Mouse (Mus musculus) liver, embryonic 14.5 days (tissue): ENCODE measurements around the gene Oasl1. TPM values are rescaled to one million over a fixed set of nuclear protein-coding genes. Genes with fewer than 3 reads are reported as not detected.
A peak's percentile ranks its signal among the peaks of the same experiment; 100 is the strongest.
"Not testable (repeated sequence)": the region's sequence is repeated elsewhere in the genome, so short reads cannot be mapped to it uniquely, and the experiment has no call there.

Experiments used
- ATAC-seq: fragments of 200-750 bp; cut with Nextera tagmentation; 2 replicates; pipeline ENCODE4 v1.8.0; 2017; ENCODE audit warnings: moderate number of reproducible peaks, mild to moderate bottlenecking, moderate library complexity; ENCODE audit not compliant: insufficient read depth
- DNase-seq, 3 experiments: peaks; one replicate each; pipeline ENCODE4 v3.0.0-alpha.2; 2012 to 2013; ENCODE audit warnings: low read depth in 3 of 3, low spot score in 3 of 3
- H3K27ac ChIP-seq: fragments of 300-500 bp; sonication (generic); 2 replicates; pipeline ENCODE4 v1.5.1; 2014; ENCODE audit warnings: moderate library complexity, mild to moderate bottlenecking, control low read depth, inconsistent platforms
- H3K27me3 ChIP-seq: fragments of 300-500 bp; sonication (generic); 2 replicates; pipeline ENCODE4 v1.6.1; 2014; ENCODE audit warnings: mild to moderate bottlenecking, low read length, moderate library complexity; ENCODE audit not compliant: control insufficient read depth, insufficient read depth
- H3K36me3 ChIP-seq: fragments of 300-500 bp; sonication (generic); replicated peaks from 2 replicates; pipeline ENCODE4 v1.6.1; 2014; ENCODE audit warnings: low read depth; ENCODE audit not compliant: control insufficient read depth, insufficient read depth
- H3K4me1 ChIP-seq, 2 experiments: fragments of 200-500 bp in 1 of 2; fragments of 300-500 bp in 1 of 2; sonication (generic) in 1 of 2; replicated peaks; 2 replicates each; pipeline ENCODE4 v1.6.1; 2012 to 2014; ENCODE audit warnings: antibody characterized with exemption in 1 of 2, inconsistent platforms in 1 of 2, low read length in 1 of 2; ENCODE audit not compliant: control insufficient read depth in 2 of 2, insufficient read depth in 2 of 2
- H3K4me2 ChIP-seq: fragments of 300-500 bp; sonication (generic); 2 replicates; pipeline ENCODE4 v1.6.1; 2014; ENCODE audit warnings: low read depth, mild to moderate bottlenecking, control low read depth, moderate library complexity
- H3K4me3 ChIP-seq, 2 experiments: fragments of 200-500 bp in 1 of 2; fragments of 300-500 bp in 1 of 2; sonication (generic) in 1 of 2; 2 replicates each; pipeline ENCODE4 v1.5.1; 2012 to 2014; ENCODE audit warnings: low read depth in 2 of 2, low read length in 2 of 2, mild to moderate bottlenecking in 2 of 2, control low read depth in 1 of 2, inconsistent platforms in 1 of 2, moderate library complexity in 1 of 2; ENCODE audit not compliant: insufficient read depth in 1 of 2
- H3K9ac ChIP-seq: fragments of 300-500 bp; sonication (generic); replicated peaks from 2 replicates; pipeline ENCODE4 v1.6.1; 2014; ENCODE audit warnings: mild to moderate bottlenecking, control low read depth, moderate library complexity
- H3K9me3 ChIP-seq: fragments of 300-500 bp; sonication (generic); 2 replicates; pipeline ENCODE4 v1.6.1; 2016; ENCODE audit warnings: low read length, mixed read lengths; ENCODE audit not compliant: control insufficient read depth
- CTCF ChIP-seq: IDR thresholded peaks from 2 replicates; pipeline ENCODE4 v1.5.1; 2016; ENCODE audit warnings: antibody characterized with exemption, low read depth, control low read depth
- EP300 ChIP-seq: IDR thresholded peaks from 2 replicates; pipeline ENCODE4 v1.6.1; 2016; ENCODE audit warnings: antibody characterized with exemption, low read depth
- WGBS: fragments of 180-500 bp; shearing (Covaris S2); extraction: QIAGEN DNeasy Blood & Tissue Kit; methylation state at CpG from one replicate; pipeline ENCODE4 v1.1.7; 2014; ENCODE audit not compliant: insufficient replicate concordance; 5-methylcytosine and 5-hydroxymethylcytosine counted together
- polyA plus RNA-seq, 2 experiments: library from polyadenylated mRNA; depleted of rRNA in 1 of 2; stranded (reverse) in 1 of 2; unstranded in 1 of 2; fragments of >200 nt; fragmentation: Nextera tagmentation in 1 of 2; extraction: Ambion mirVana in 1 of 2; gene quantifications; 2 replicates each; pipeline versions ENCODE4 v1.2.1 to v1.2.3; 2012 to 2014

Oasl1 gene
- polyA plus RNA-seq (2012; rRNA removed) (0.44 and 0.50 TPM in 2 replicates), polyA plus RNA-seq (2014; fragmentation: Nextera tagmentation; extraction: Ambion mirVana) (0.23 and 0.32 TPM in 2 replicates)

DNA sequence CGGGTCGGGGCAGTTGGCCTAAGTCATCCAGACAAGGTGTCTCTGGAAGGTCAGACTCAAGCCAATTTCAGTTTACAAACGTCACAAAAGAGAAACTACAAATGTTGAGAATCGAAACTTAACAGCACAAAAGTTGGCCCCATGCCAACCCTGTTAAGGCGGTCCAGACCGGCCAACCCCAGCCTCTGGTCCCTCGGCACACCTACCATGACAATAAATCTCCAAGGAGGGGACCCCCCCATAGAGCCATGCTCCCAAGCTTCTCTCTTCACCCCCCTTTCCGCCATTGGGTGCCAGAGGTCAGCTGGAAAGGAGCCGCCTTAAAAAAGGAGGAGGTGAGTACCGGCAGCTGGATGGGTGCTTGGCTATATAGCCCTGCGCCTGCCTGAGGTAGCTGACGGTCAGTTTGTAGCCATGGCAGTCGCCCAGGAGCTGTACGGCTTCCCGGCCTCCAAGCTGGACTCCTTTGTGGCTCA lies at the start of gene Oasl1:
TSS of gene Oasl1 (plus strand) at position 243 of the 476 bp plus-strand sequence.
- WGBS: 51% methylated on average over 15 of the region's 15 CpGs
- Histone ChIP-seq H3K27me3 (no peaks in the 10 kb centered on the region), H3K4me1 (peaks cover 0 to 4% of the 10 kb centered on the region in 2 experiments; a peak in 2 of 4 replicates), H3K9me3 (no peaks in the 10 kb centered on the region), H3K4me3 (peak within 1 kb of the TSS; percentile 26 to 43), H3K4me2 (peak within 1 kb of the TSS; percentile 48), H3K36me3 (no peaks in the 10 kb centered on the region), H3K9ac (no peak within 1 kb of the TSS), H3K27ac (no peak within 1 kb of the TSS)
- no peak for DNase-seq
- no peak for TF ChIP-seq CTCF
- no peak for TF ChIP-seq EP300
- ATAC-seq: 0 out of 2 replicates have a peak, but pooled peaks have one; percentile 8

DNA sequence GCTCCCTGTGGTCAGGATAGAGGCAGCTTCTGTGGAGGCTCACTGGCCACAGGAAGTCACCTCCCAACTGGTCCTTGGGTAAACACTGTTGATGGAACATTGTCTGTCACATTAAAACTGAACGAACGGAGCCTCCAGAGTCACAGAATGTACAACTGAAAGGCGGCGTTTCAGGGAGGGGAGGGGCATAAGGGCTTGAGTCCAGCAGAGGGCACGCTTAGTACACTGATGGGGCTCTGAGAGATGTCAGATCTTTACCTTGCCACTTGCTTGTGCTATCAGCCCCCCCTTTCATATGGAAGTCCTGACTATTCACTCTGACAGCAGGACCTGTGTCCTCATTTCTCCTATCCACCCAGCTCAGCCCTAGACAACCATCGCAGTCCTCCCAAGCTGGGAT lies 47.2 kb upstream of the Oasl1 start:
- no peaks in the 10 kb centered on the region for H3K4me1 ChIP-seq
- no peaks in the 10 kb centered on the region for H3K36me3 ChIP-seq
- H3K4me2 ChIP-seq: no peak overlapping the region
- WGBS: 43% methylated on average over 6 of the region's 6 CpGs
- ATAC-seq: no peak
- DNase-seq: no peak
- no peak overlapping the region for H3K27ac ChIP-seq
- H3K9me3 ChIP-seq: no peaks in the 10 kb centered on the region
- no peak overlapping the region for H3K9ac ChIP-seq
- TF ChIP-seq CTCF: peak; percentile 52
- TF ChIP-seq EP300: no peak
- no peak overlapping the region for H3K4me3 ChIP-seq
- H3K27me3 ChIP-seq: no peaks in the 10 kb centered on the region

DNA sequence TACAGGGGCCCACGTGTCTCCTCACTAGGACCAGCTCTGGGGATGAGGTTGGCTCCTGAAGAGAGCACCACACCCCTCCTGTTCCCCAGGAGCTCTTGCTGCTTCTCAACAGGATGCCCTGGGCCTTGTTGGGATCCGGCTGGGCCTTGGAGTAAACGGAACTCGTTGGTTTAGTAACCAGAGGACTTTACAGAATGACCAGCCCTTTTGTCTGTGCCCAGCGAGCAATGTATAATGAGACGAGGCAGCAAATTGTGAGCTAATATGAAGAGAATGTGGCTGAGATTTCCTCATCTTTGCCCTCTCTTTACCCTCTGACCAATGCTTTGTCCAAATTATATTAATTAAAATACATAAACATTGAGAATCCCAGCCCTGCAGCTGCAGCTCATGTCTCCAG lies 46.7 kb upstream of the Oasl1 start:
- Histone ChIP-seq H3K4me1 (no peaks in the 10 kb centered on the region), H3K36me3 (no peaks in the 10 kb centered on the region), H3K9me3 (no peaks in the 10 kb centered on the region), H3K4me2 (no peak overlapping the region), H3K9ac (no peak overlapping the region), H3K27ac (no peak overlapping the region), H3K4me3 (no peak overlapping the region), H3K27me3 (no peaks in the 10 kb centered on the region)
- TF ChIP-seq EP300 (no peak), CTCF (no peak)
- ATAC-seq (no peak), DNase-seq (no peak)
- 56% methylated on average over 6 of the region's 6 CpGs for WGBS

DNA sequence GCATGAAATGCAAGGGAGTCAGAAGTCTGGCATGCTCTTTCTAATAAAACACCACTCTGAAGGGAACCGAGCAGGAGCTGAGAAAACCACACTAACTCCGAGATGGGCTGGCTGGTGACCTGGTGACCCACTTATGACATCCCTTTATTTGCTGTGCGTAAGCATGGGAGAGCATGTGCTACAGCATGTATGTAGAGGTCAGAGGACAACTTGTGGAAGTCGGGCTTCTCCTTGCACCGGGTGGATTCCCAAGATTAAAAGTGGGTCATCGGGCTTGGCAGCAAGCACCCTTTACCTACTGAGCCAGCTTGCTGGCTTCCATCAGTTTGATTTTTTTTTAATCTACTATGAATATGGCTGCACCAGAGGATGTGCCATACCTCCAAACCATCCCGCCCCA lies 45.6 kb upstream of the Oasl1 start:
- DNase-seq (no peak), ATAC-seq (no peak)
- Histone ChIP-seq H3K4me3 (no peak overlapping the region), H3K4me2 (no peak overlapping the region), H3K9me3 (no peaks in the 10 kb centered on the region), H3K27ac (no peak overlapping the region), H3K4me1 (no peaks in the 10 kb centered on the region), H3K9ac (no peak overlapping the region), H3K36me3 (no peaks in the 10 kb centered on the region), H3K27me3 (no peaks in the 10 kb centered on the region)
- WGBS: 68% methylated on average over 7 of the region's 7 CpGs
- TF ChIP-seq CTCF (no peak), EP300 (no peak)

DNA sequence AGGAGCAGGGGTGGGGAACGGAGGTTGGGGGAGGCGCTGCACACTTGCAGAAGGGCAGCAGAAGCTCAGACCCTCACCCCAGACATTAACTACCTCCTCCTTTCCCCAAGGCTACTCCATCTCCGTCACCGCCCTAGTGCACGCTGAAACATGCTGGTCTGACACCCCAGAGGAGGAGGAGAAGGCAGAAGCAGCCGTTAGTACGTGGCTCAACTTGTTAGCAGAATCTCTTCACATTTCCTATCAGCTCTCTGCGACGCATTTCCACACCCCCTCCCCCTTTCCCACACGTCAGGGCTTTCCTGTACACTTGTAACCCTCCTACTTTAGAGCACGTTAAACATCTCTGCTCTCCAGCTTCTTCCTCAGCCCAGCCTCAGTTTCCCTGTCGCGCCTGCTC lies 43.6 kb upstream of the Oasl1 start:
- no peak overlapping the region for H3K9ac ChIP-seq
- no peaks in the 10 kb centered on the region for H3K27me3 ChIP-seq
- no peak overlapping the region for H3K4me2 ChIP-seq
- DNase-seq (no peak), ATAC-seq (no peak)
- H3K36me3 ChIP-seq: no peaks in the 10 kb centered on the region
- H3K9me3 ChIP-seq: no peaks in the 10 kb centered on the region
- TF ChIP-seq CTCF (no peak), EP300 (no peak)
- H3K4me3 ChIP-seq: no peak overlapping the region
- no peak overlapping the region for H3K27ac ChIP-seq
- 24% methylated on average over 13 of the region's 13 CpGs for WGBS
- no peaks in the 10 kb centered on the region for H3K4me1 ChIP-seq

DNA sequence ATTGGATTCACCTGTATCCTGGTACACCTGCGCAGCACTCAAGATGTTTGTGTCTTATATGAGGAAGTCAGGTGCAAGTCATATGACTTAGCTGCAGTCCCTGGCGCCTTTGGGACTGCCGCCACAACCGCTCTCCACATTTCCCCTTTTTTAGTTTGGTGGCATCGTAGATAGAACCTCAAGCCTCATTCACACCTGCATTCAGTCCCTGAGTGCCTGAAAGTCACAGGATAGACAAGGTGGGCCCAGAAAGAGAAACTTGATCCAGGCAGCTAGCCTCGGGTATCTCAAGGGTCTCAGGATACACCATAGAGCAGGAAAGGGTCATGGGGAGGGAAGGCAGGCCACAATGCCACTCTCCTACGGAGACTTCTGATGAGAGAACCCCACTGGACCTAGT lies 40.7 kb upstream of the Oasl1 start:
- not testable (repeated sequence) for H3K9ac ChIP-seq, H3K4me3 ChIP-seq, ATAC-seq, H3K36me3 ChIP-seq, DNase-seq, H3K27me3 ChIP-seq, H3K4me2 ChIP-seq, H3K9me3 ChIP-seq, H3K4me1 ChIP-seq, H3K27ac ChIP-seq
- WGBS: 66% methylated on average over 6 of the region's 7 CpGs
